Mouse (Mus musculus): ENCODE measurements around the gene Klhl22.

Klhl22 gene

GRCm38 (mm10) chr16:17758902-17759301 is 516 bp upstream of the Klhl22 start:
- peak; percentile 80 for DNase-seq

GRCm38 (mm10) chr16:17759813-17760321 is 449 bp downstream of the Klhl22 start:
- DNase-seq: peak; percentile 43

GRCm38 (mm10) chr16:17760657-17761056 is 1.2 kb downstream of the Klhl22 start:
- peak; percentile 48 for DNase-seq

- DNase-seq: no peak
Measured at GRCm38 (mm10) chr16:17761074-17761473, 1.7 kb downstream of the Klhl22 start.

- no peak for DNase-seq
Measured at GRCm38 (mm10) chr16:17764108-17764511, 4.7 kb downstream of the Klhl22 start.

GRCm38 (mm10) chr16:17768834-17769233 is 9.4 kb downstream of the Klhl22 start:
- DNase-seq: no peak

- DNase-seq: no peak
Measured at GRCm38 (mm10) chr16:17771117-17771865, 11.9 kb downstream of the Klhl22 start.

- no peak for DNase-seq
Measured at GRCm38 (mm10) chr16:17776828-17777227, 17.4 kb downstream of the Klhl22 start.

- no peak for DNase-seq
Measured at GRCm38 (mm10) chr16:17778223-17778622, 18.8 kb downstream of the Klhl22 start.

- no peak for DNase-seq
Measured at GRCm38 (mm10) chr16:17779692-17780091, 20.3 kb downstream of the Klhl22 start.

- DNase-seq: no peak
Measured at GRCm38 (mm10) chr16:17785337-17785736, 25.9 kb downstream of the Klhl22 start.

- no peak for DNase-seq
Measured at GRCm38 (mm10) chr16:17792728-17793127, 33.3 kb downstream of the Klhl22 start.

- DNase-seq: no peak
Measured at GRCm38 (mm10) chr16:17794047-17794446, 34.6 kb downstream of the Klhl22 start.

- DNase-seq: no peak
Measured at GRCm38 (mm10) chr16:17795643-17796042, 36.2 kb downstream of the Klhl22 start.

GRCm38 (mm10) chr16:17796519-17796918 is 37.1 kb downstream of the Klhl22 start:
- DNase-seq: no peak

- DNase-seq: no peak
Measured at GRCm38 (mm10) chr16:17796971-17797811, 37.8 kb downstream of the Klhl22 start, which contains the start of gene Scarf2. Scarf2 (plus strand) TSS chr16:17797282.

GRCm38 (mm10) chr16:17797812-17798311 is 38.4 kb downstream of the Klhl22 start:
- no peak for DNase-seq

GRCm38 (mm10) chr16:17798321-17799180 is 39.1 kb downstream of the Klhl22 start:
- DNase-seq: peak; percentile 54

GRCm38 (mm10) chr16:17799584-17799983 is 40.2 kb downstream of the Klhl22 start:
- no peak for DNase-seq

GRCm38 (mm10) chr16:17801777-17802455 is 42.5 kb downstream of the Klhl22 start:
- DNase-seq: no peak

- DNase-seq: no peak
Measured at GRCm38 (mm10) chr16:17802456-17802838, 43.0 kb downstream of the Klhl22 start.
